Mouse (Mus musculus) kidney, postnatal 36 days (tissue): ENCODE measurements around the gene Nmbr.

ENCODE experiments used
- DNase-seq, 2 experiments: peaks; one replicate each; pipeline ENCODE4 v3.0.0; 2021 to 2022; ENCODE audit warnings: mixed read lengths in 2 of 2

The Nmbr gene

DNA sequence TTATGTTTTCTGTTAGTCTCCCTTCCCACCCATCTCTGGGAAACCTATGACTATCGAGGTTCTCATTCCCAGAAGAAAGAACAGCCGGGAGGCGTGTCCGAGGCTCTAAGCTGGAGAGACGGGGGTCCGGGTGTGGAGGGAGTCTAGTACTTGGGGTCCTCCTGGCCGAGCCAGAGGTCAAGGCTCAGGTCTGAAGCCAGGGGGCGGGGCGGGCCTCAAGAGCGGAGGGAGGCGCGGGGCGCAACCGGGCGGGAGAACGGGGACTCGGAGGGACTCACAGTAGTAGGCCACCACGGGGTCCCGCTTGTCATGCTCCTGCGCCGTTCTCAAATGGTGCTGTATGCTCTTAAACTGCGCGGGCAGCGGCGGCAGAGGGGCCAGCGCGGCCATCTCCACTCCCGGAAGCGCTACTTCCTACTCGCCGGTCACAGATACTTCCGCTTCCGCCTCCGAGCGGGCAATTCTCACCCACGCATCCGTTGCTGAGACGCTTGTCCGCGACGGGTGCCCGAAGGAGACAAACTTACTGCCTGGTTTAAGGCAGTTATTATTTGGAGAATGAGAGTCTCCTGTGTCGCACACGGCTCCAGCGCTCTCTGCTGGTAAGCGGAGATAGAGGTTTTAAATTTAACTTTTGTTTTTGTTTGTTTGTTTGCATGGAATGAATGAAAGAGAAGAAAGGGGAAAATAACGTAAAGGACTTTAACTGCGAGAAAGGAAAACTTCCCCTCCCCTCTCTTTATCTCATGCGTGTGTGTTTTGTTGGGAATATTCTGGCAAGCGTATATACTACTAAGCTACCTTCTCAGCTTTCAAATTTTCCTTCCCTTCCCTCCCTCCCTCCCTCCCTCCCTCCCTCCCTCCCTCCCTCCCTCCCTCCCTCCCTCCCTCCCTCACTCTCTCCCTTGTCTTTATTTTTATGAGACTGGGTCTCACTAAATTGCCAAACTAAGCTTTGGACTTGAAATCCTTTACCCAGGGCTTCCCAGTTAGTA lies at the start of gene Nmbr, which contains the start of gene Vta1:
Gene Nmbr (plus strand): TSS at position 520 of the 995 bp plus-strand sequence.
Gene Vta1 (minus strand): TSS at position 489 of the 995 bp plus-strand sequence.
- peak; percentile 99 for DNase-seq

DNA sequence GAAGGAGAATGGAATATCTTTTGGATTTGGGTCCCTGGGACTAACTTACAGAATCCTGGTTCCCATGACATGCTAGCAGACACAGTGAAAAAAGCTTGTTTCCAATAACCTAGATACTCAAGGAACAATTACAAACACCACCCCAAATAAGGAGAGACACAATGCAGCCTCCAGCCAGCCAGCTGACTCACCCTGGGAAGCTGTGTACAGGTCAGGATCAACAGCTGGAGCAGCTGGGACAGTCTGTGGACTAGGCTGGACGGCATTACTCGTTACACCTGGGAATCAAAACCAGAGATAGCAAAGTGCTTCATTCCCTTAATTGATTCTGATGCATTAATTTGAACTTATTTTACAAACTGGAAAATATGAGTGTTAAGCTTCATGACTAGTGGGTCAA lies 44.5 kb upstream of the Nmbr start:
- DNase-seq, result no peak

DNA sequence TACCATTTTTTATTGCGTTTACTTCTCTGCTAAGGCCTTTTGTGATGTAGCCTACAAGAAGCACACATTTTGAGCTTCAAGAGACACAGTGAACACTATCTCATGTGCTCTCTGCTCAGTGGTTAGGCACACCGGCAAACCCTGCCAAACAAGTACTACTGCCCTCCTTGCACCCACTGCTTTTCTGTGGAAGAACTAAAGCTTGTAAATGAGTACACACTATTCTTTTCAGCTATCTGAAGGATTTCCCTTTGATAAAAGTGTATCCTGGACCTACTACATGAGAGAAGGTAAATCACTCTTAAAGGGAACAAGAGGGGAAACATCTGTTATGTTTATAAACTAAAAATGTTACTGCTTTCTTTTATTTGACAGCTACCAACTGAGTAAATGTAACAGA lies 39.2 kb upstream of the Nmbr start:
- no peak for DNase-seq

DNA sequence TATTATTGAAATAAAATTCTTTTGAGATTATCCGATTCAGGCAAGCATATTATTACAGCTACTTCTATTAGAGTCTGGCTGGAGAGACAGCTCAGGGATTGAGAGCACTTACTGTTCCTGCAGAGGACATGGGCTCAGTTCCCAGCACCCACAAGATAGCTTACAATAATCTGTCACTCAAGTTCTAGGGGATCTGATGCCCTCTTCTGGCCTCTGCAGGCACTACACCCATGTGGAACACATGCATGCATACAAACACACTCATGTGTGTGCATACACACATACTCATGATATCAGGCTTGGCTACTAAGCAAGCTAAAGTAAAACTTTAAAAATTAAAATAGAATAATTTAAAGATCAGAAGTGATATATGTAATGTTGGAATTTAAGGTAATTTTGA lies 19.7 kb upstream of the Nmbr start:
- no peak for DNase-seq

DNA sequence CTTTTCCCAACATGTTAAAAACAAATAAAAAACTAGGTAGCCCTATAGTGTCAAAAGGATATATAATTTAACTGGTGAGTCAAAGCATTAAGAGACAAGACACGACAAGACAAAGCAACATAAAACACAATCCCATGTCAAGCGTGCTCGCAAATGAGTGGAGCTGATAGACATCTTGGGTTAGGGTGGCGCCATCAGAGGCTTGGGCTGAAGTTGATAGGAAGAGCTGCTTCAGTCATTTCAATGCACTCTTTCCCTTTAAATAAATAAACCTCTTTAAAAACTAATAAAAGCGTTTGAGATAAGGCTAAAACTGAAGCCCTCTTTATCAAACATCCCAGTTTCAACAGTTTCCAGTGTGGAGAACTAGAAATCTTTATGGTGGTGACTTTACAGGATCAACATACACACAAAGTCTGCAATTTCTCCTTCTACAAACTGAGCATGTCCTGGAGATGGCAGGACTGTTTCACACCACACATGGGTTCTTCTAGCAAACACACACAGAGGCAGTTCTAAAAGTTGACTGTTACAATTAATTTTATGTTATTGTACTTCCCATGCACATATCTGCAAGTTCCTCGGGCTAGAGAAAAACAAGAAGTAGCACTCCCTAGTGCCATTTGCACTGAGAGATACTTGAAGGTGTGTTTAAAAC lies 16.5 kb upstream of the Nmbr start:
- DNase-seq, result no peak

- DNase-seq, result no peak
These were observed 15.0 kb upstream of the Nmbr start for GRCm38 (mm10) chr10:14690349-14690748.

DNA sequence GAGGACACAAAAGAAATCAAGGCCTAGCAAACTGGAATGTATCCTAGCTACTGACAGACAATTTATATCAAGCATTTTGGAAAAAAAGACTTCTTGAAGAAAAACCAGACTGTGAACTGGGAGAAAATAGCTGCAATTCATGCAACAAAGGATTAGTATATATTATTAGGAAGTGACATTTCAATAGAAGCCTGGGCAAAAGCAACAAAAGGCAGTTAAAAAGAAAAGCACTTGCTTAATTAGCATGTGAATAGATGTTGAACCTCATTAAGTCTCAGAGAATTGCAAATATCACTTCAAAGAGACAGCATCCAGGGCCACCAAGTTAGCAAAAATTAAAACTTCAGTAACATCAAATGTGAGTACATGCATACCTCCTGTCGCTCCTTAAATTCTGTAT lies 2.2 kb upstream of the Nmbr start:
- no peak for DNase-seq

- no peak for DNase-seq
These were observed 1.5 kb upstream of the Nmbr start for GRCm38 (mm10) chr10:14703830-14704420.

GRCm38 (mm10) chr10:14718114-14718513 lies 12.7 kb downstream of the Nmbr start, which contains the start of gene Gje1:
Gene Gje1, minus strand, starts transcription at chr10:14718214.
- no peak for DNase-seq

DNA sequence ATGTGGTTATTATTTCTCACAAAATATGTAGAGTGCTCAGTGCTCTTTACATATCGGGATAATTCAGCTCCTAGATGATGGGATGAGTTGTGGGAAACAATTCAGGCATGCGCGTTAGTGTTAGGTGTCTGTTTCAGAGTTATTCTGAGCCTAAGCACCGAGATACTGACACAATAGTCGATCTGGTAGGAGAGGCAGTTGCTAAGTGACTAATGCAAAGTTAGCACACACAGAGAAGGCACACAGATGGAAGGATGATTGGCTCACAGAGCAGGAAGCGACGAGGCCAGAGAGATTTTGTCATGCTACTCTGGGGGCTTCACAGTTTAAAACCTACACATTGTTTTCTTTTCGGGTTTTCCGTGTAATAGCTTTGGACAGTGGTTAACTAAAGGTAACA lies 20.3 kb downstream of the Nmbr start:
- DNase-seq, result no peak

GRCm38 (mm10) chr10:14734285-14734684 lies 28.9 kb downstream of the Nmbr start:
- DNase-seq, result peak; percentile 21 to 35

- DNase-seq, result no peak
These were observed 54.5 kb downstream of the Nmbr start for GRCm38 (mm10) chr10:14759665-14760558.

DNA sequence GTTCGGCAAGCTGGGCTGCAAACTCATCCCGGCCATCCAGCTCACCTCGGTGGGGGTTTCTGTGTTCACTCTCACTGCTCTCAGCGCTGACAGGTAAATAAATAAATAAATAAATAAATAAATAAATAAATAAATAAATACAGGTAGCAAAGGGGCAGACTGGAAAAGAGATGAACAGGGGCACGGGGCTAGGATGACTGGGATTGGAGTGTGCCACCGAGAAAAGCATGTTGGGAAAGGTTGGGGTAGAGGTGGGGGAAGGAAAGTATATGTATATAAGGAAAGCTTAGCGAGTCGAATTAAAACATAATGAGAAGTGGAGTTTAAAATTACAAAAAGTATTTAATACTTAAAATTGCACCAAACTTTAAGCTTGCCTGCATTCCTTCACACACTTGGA lies 55.2 kb downstream of the Nmbr start:
- DNase-seq, result no peak

DNA sequence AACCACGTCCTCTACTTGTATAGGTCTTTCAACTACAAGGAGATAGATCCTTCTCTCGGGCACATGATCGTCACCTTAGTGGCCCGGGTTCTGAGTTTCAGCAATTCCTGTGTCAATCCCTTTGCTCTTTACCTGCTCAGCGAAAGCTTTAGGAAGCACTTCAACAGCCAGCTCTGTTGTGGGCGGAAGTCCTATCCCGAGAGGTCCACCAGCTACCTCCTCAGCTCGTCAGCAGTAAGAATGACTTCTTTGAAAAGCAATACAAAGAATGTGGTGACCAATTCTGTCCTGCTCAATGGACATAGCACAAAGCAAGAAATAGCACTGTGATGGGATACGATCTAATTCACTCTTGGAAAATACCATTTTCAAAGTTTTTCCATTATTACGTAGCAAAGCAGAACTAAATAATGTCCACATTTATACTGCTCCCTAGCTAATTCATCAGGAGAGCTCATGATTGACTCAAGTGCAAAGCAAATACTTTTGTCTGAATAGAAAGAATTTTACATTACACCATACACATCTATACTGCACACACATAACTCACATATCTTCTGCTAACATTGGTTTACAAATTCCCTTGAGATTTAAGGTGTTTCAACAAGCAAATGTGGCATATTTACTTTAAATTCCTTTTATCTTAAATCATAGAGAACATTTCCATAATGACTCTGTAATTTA lies 65.0 kb downstream of the Nmbr start:
- no peak for DNase-seq

- no peak for DNase-seq
These were observed 69.1 kb downstream of the Nmbr start for GRCm38 (mm10) chr10:14774499-14774898.

DNA sequence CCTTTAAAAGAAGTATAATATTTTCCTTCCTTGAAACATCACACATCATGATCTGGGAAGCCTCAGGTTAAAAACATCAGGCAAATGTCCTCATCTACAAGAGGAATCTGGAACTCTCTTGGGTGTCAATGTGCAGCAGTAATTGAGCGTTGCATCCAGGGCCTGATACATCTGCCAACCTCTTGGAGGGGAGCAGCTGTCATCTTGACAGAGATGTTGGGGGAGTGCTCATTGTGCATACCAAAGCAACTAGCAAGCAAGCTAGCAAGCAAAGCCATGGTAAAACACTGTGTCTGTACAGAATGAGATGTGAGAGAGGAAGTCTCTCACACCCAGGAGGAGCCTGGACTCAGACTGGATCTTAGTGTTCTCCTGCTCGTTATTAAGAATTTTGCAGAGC lies 84.6 kb downstream of the Nmbr start:
- DNase-seq, result no peak

- DNase-seq, result no peak
These were observed 111.6 kb downstream of the Nmbr start for GRCm38 (mm10) chr10:14816970-14817369.
